Mouse (Mus musculus): ENCODE results near the gene Gm5483. TPM values are rescaled to one million over a fixed set of nuclear protein-coding genes. Genes with fewer than 3 reads are reported as not detected.
"Not testable (repeated sequence)": the region's sequence is repeated elsewhere in the genome, so short reads cannot be mapped to it uniquely, and the experiment has no call there.

Gene Gm5483
- polyA plus RNA-seq (2015; fragmentation: Nextera tagmentation; extraction: Ambion mirVana), result 0.67 TPM in 1 of 2 replicates, not detected in the other

DNA sequence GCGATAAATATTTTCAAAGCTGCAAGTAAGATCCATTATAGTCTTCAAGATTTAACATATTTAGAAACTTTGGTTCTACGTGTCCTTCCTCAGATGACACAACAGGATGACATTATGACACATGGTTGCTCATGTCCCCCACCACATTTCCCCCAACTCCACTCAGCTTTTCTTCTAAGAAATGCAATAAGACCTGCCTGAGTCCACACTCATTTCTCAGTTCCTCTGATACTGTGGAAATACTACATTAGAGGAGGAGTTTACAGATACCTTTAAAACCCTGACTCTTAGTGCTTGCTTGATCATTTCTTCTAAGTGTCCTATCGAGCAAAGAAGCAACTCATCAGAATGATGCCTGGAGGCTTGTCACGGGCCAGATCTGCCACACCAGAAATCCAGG is at the start of gene Gm5483:
Gene Gm5483, plus strand, starts transcription at position 301 of the 400 bp plus-strand sequence.
- not testable (repeated sequence) for H3K9me3 ChIP-seq (replicated peaks; ENCODE audit: control insufficient read depth, low read length, poor library complexity, severe bottlenecking); H3K4me3 ChIP-seq (ENCODE audit: low read depth, low read length); H3K27ac ChIP-seq (ENCODE audit: low read length); H3K9ac ChIP-seq (ENCODE audit: low read depth, low read length); H3K4me1 ChIP-seq (ENCODE audit: control insufficient read depth, insufficient read depth, low read length); H3K27me3 ChIP-seq (ENCODE audit: control insufficient read depth, insufficient read depth, low read depth, low read length); H3K4me2 ChIP-seq (ENCODE audit: low read length); H3K36me3 ChIP-seq (ENCODE audit: control insufficient read depth, insufficient read depth, low read length); ATAC-seq
- 91% methylated on average over 4 of the region's 4 CpGs for WGBS

DNA sequence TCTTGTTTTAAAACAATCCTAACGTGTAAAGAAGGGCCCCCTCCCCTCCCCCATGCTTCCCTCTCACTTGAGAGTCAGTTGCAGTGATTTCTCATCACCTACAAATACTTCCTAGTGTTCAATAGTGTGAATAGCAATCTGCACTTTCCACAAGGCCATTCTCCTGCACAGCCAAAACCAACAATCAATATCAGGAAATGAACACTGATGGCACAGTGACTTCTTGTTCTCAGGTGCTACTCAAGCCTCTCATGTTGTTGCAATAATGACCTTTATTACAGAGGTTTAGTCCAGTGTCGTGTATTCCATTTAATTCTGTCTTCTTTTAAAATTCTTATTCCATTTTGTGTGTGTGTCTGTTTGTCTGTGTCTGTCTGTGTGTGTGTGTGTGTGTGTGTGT is 45.8 kb upstream of the Gm5483 start:
- no peak for ATAC-seq
- 82% methylated on average over 2 of the region's 2 CpGs for WGBS
- no peak overlapping the region for H3K27ac ChIP-seq (ENCODE audit: low read length)

DNA sequence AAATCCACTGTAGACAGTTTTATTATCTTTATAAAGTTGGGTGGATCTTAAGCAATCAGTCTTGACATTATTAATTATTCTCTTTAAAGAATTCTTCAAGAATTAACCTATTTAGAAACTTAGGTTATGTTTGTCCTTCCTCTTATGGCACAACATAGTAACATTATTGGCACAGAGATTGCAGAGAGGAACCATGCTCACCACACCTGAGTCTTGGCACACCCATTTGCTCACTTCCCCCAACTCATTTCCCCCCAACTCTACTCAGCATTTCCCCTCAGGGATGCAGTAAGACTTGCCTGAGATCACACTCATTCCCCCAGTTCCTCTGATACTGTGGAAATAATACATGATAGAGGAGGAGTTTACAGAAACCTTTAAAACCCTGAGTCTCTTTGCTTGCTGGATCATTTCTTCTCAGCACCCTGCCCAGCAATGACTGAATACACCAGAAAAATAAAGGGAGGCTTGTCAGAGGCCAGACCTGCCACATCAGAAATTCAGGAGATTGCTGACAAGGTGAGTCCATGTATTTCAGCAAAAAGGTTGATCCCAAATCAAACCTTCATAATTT is 27.5 kb upstream of the Gm5483 start, which contains the start of gene Stfa2l1:
Gene Stfa2l1, plus strand, starts transcription at position 410 of the 574 bp plus-strand sequence.
- ATAC-seq, result no peak
- H3K4me3 ChIP-seq (ENCODE audit: low read depth, low read length), result no peak within 1 kb of the TSS
- no peak within 1 kb of the TSS for H3K9ac ChIP-seq (ENCODE audit: low read depth, low read length)

More for the DNA sequence above, 45.8 kb upstream of the Gm5483 start:
- no peak overlapping the region for H3K4me2 ChIP-seq (ENCODE audit: low read length)
- H3K36me3 ChIP-seq (ENCODE audit: control insufficient read depth, insufficient read depth, low read length), result no peaks in the 10 kb centered on the region
- no peaks in the 10 kb centered on the region for H3K4me1 ChIP-seq (ENCODE audit: control insufficient read depth, insufficient read depth, low read length)
- H3K4me3 ChIP-seq (ENCODE audit: low read depth, low read length), result no peak overlapping the region
- H3K9ac ChIP-seq (ENCODE audit: low read depth, low read length), result no peak overlapping the region
- no peaks in the 10 kb centered on the region for H3K27me3 ChIP-seq (ENCODE audit: control insufficient read depth, insufficient read depth, low read depth, low read length)
- H3K9me3 ChIP-seq (replicated peaks; ENCODE audit: control insufficient read depth, low read length, poor library complexity, severe bottlenecking), result no peaks in the 10 kb centered on the region

DNA sequence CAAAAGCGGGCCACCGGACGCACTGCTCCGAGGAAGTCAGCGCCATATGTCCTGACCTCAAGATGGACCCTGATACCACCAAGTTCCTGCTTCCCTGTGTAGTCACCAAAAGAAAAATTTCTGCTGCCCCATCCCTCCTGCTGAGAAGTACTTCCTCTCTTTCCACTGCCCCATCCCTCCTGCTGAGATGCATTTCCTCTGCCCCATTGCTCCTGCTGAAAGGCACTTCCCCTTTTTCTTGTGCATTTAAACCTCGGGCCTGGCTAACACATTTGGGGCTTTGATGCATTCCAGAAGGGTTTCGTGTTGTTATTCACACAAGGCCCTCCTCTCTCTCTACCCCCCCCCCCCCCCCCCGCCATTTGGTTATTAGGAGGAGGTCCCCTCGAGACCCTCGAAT is 16.2 kb upstream of the Gm5483 start:
- H3K4me2 ChIP-seq (ENCODE audit: low read length); H3K27me3 ChIP-seq (ENCODE audit: control insufficient read depth, insufficient read depth, low read depth, low read length); H3K36me3 ChIP-seq (ENCODE audit: control insufficient read depth, insufficient read depth, low read length); H3K27ac ChIP-seq (ENCODE audit: low read length); H3K9me3 ChIP-seq (replicated peaks; ENCODE audit: control insufficient read depth, low read length, poor library complexity, severe bottlenecking); H3K9ac ChIP-seq (ENCODE audit: low read depth, low read length); H3K4me3 ChIP-seq (ENCODE audit: low read depth, low read length); ATAC-seq; H3K4me1 ChIP-seq (ENCODE audit: control insufficient read depth, insufficient read depth, low read length): not testable (repeated sequence)
- WGBS, result 91% methylated on average over 9 of the region's 10 CpGs

More for the DNA sequence above, 27.5 kb upstream of the Gm5483 start, which contains the start of gene Stfa2l1:
- Histone ChIP-seq H3K27ac (ENCODE audit: low read length) (no peak within 1 kb of the TSS), H3K27me3 (ENCODE audit: control insufficient read depth, insufficient read depth, low read depth, low read length) (no peaks in the 10 kb centered on the region), H3K9me3 (replicated peaks; ENCODE audit: control insufficient read depth, low read length, poor library complexity, severe bottlenecking) (no peaks in the 10 kb centered on the region), H3K4me1 (ENCODE audit: control insufficient read depth, insufficient read depth, low read length) (no peaks in the 10 kb centered on the region), H3K4me2 (ENCODE audit: low read length) (no peak within 1 kb of the TSS), H3K36me3 (ENCODE audit: control insufficient read depth, insufficient read depth, low read length) (no peaks in the 10 kb centered on the region)

DNA sequence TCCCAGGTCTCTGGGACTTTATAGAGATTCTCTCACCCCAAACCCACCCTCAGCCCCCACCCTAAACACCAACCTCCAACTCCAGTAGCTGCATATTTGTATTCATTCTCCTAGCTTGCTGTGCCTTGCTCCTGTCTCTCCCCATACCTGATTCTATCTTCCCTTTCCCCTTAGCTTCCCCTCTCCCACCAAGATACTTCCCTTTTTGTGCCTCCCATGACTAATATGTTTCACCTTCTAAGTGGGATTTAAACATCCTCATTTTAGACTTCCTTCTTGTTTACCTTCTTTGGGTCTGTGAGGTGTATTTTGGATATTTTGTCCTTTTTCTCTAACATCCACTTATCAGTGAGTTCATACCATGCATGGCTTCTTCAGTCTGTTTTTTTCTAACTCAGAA is 7.9 kb upstream of the Gm5483 start:
- ATAC-seq, result no peak
- H3K27ac ChIP-seq (ENCODE audit: low read length), result no peak overlapping the region
- H3K4me1 ChIP-seq (ENCODE audit: control insufficient read depth, insufficient read depth, low read length), result no peaks in the 10 kb centered on the region
- H3K9ac ChIP-seq (ENCODE audit: low read depth, low read length), result no peak overlapping the region
- H3K27me3 ChIP-seq (ENCODE audit: control insufficient read depth, insufficient read depth, low read depth, low read length), result no peaks in the 10 kb centered on the region
- H3K9me3 ChIP-seq (replicated peaks; ENCODE audit: control insufficient read depth, low read length, poor library complexity, severe bottlenecking), result no peaks in the 10 kb centered on the region
- H3K4me3 ChIP-seq (ENCODE audit: low read depth, low read length), result no peak overlapping the region
- no peaks in the 10 kb centered on the region for H3K36me3 ChIP-seq (ENCODE audit: control insufficient read depth, insufficient read depth, low read length)
- no peak overlapping the region for H3K4me2 ChIP-seq (ENCODE audit: low read length)

DNA sequence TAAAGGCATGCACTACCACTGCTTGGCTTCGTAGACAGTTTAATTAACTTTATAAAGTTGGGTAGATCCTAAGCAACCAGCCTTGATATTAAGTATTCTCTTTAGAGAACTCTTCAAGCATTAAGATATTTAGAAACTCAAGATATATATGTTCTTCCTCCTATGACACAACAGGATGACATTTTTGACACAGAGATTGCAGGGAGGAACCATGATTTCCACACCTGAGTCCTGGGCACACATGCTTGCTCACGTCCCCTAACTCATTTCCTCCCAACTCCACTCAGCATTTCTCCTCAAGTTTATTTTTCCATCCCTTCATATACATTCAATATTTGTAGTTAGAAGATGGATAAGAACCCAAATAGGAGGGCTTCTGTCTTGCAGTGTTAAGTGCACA is 4.1 kb upstream of the Gm5483 start:
- no peak overlapping the region for H3K27ac ChIP-seq (ENCODE audit: low read length)
- H3K36me3 ChIP-seq (ENCODE audit: control insufficient read depth, insufficient read depth, low read length), result no peaks in the 10 kb centered on the region
- H3K4me2 ChIP-seq (ENCODE audit: low read length), result no peak overlapping the region
- WGBS, result 81% methylated on average over 2 of the region's 2 CpGs
- H3K27me3 ChIP-seq (ENCODE audit: control insufficient read depth, insufficient read depth, low read depth, low read length), result no peaks in the 10 kb centered on the region
- H3K9ac ChIP-seq (ENCODE audit: low read depth, low read length), result no peak overlapping the region
- H3K4me1 ChIP-seq (ENCODE audit: control insufficient read depth, insufficient read depth, low read length), result no peaks in the 10 kb centered on the region
- no peak for ATAC-seq
- H3K9me3 ChIP-seq (replicated peaks; ENCODE audit: control insufficient read depth, low read length, poor library complexity, severe bottlenecking), result no peaks in the 10 kb centered on the region
- H3K4me3 ChIP-seq (ENCODE audit: low read depth, low read length), result no peak overlapping the region

DNA sequence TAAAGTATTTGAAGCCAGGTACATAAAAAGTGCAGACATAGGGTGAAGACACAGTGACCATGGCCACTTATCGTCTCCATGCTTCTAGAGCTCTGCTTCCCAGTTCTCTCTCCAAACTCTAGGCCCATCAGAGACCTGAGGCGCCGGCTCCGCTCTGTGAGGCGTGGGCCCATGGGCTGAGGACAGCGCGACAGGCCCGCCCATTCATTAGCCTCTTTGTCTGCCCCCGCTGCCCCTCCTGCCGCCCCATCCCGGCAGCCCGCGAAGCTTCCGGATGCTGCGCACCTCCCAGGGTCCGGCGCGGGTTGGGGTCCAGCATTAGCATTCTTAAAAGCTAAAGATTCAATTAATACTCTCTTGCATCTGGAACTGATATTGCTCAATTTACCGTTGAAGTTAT is 15.2 kb downstream of the Gm5483 start:
- Histone ChIP-seq H3K4me3 (ENCODE audit: low read depth, low read length) (no peak overlapping the region), H3K4me2 (ENCODE audit: low read length) (peak overlapping the region; percentile 34; the same call in 1 of the 2 replicates)
- WGBS, result 31% methylated on average over 19 of the region's 19 CpGs

DNA sequence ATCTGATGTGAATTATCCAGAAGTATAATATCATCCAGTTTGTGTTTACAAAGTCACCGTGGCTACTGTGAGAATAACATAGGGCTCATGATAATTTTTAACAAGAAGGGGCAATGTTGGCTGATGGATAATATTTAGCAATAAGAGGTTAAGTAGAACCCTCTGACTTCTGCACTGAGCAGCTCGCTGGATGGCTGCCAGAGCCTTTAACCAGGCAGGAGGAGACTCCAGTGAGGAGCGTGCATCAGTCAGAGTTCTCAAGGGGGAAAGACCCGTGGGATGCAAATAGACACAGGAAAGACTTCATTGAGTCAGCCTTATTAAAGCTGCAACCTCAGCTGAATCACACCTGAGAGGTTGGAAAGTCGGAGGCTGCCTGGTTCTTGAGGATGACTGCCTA is 19.8 kb downstream of the Gm5483 start:
- no peaks in the 10 kb centered on the region for H3K9me3 ChIP-seq (replicated peaks; ENCODE audit: control insufficient read depth, low read length, poor library complexity, severe bottlenecking)
- H3K4me2 ChIP-seq (ENCODE audit: low read length), result no peak overlapping the region
- H3K9ac ChIP-seq (ENCODE audit: low read depth, low read length), result no peak overlapping the region
- no peaks in the 10 kb centered on the region for H3K27me3 ChIP-seq (ENCODE audit: control insufficient read depth, insufficient read depth, low read depth, low read length)
- H3K27ac ChIP-seq (ENCODE audit: low read length), result no peak overlapping the region
- ATAC-seq, result no peak
- WGBS, result 86% methylated on average over 5 of the region's 5 CpGs
- H3K4me1 ChIP-seq (ENCODE audit: control insufficient read depth, insufficient read depth, low read length), result no peaks in the 10 kb centered on the region
- no peaks in the 10 kb centered on the region for H3K36me3 ChIP-seq (ENCODE audit: control insufficient read depth, insufficient read depth, low read length)
- H3K4me3 ChIP-seq (ENCODE audit: low read depth, low read length), result no peak overlapping the region

More for the DNA sequence above, 15.2 kb downstream of the Gm5483 start:
- ATAC-seq, result no peak
- no peaks in the 10 kb centered on the region for H3K4me1 ChIP-seq (ENCODE audit: control insufficient read depth, insufficient read depth, low read length)
- H3K27me3 ChIP-seq (ENCODE audit: control insufficient read depth, insufficient read depth, low read depth, low read length), result no peaks in the 10 kb centered on the region
- H3K9me3 ChIP-seq (replicated peaks; ENCODE audit: control insufficient read depth, low read length, poor library complexity, severe bottlenecking), result no peaks in the 10 kb centered on the region
- H3K27ac ChIP-seq (ENCODE audit: low read length), result no peak overlapping the region
- no peaks in the 10 kb centered on the region for H3K36me3 ChIP-seq (ENCODE audit: control insufficient read depth, insufficient read depth, low read length)
- no peak overlapping the region for H3K9ac ChIP-seq (ENCODE audit: low read depth, low read length)

DNA sequence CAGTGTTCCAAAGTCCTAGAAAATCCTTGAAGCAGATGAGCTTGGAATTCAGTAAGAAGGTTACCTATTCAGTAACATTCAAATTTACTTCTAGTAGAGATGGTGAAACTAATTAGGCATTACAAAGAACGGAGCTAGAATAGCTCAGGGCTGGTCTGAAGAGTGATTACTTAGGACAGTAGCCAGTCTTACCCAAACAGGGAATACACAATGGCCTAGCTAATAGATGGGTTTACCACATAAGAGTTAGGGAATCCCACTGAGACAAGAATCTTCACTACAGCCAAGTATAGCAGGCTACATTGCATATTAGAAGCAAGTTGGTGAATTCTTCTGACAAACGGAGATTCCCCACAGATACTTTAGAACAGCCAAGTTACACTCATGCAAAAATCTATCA is 21.7 kb downstream of the Gm5483 start:
- H3K27ac ChIP-seq (ENCODE audit: low read length); H3K9ac ChIP-seq (ENCODE audit: low read depth, low read length); ATAC-seq; H3K4me3 ChIP-seq (ENCODE audit: low read depth, low read length); H3K9me3 ChIP-seq (replicated peaks; ENCODE audit: control insufficient read depth, low read length, poor library complexity, severe bottlenecking); H3K36me3 ChIP-seq (ENCODE audit: control insufficient read depth, insufficient read depth, low read length); H3K4me2 ChIP-seq (ENCODE audit: low read length); H3K4me1 ChIP-seq (ENCODE audit: control insufficient read depth, insufficient read depth, low read length); H3K27me3 ChIP-seq (ENCODE audit: control insufficient read depth, insufficient read depth, low read depth, low read length): not testable (repeated sequence)
- 52% methylated on average over 2 of the region's 2 CpGs for WGBS

Data from midbrain, embryonic 16.5 days (tissue).